Mouse (Mus musculus) right cerebral cortex, postnatal 10 days (tissue): ENCODE measurements around the gene Med22.
A peak's percentile ranks its signal among the peaks of the same experiment; 100 is the strongest.

Source experiments
- DNase-seq, 2 experiments: peaks; one replicate each; pipeline ENCODE4 v3.0.0; 2021; ENCODE audit warnings: low spot score in 2 of 2

Gene Med22

DNA sequence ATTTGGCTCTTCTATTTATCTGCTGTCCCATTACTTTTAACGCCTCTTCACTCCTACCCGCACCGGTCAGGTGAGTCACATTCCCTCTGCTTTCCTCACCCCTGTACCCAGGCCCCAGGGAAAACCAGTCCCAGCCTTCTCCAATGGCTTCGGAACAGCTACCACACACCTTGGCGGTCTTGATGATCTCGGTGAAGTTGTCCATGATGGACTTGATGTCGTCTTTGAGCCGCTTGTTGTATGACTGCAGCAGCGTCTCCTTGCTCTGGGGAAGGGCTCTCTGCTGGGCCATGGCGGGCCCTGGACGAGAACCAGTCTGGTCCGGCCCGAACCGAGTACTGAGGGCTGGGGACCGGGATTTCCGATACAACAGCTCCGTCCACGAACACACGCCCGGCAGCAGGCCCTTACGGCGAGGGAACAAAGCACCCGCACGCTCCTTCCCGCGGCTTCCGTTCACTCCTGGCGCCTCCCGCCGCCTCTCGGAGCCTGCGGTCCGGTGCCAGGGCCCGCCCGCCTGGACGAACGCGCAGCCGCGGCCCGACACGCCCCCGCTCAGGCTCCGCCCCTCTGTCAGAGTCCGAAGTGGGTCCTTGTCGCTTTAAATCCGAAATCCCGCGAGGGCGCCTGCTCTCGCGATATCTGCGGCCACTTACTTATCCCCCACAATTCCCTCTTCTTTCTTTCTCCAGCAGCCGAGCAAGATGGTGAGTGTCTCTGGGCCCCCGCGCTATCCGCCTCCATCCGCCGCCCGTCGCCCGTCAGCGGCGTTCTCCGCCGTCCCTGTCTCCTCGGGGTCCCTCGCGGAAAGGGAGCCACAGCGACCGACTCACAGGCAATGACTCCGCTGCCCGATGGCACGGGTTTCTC is at the start of gene Med22, which contains the start of gene Rpl7a:
TSS of gene Med22 (minus strand) at position 554 of the 870 bp plus-strand sequence.
TSS of gene Rpl7a (plus strand) at position 641 of the 870 bp plus-strand sequence.
- peak; percentile 99 to 100 for DNase-seq

GRCm38 (mm10) chr2:26957488-26957859 is 47.0 kb upstream of the Med22 start:
- no peak for DNase-seq

DNA sequence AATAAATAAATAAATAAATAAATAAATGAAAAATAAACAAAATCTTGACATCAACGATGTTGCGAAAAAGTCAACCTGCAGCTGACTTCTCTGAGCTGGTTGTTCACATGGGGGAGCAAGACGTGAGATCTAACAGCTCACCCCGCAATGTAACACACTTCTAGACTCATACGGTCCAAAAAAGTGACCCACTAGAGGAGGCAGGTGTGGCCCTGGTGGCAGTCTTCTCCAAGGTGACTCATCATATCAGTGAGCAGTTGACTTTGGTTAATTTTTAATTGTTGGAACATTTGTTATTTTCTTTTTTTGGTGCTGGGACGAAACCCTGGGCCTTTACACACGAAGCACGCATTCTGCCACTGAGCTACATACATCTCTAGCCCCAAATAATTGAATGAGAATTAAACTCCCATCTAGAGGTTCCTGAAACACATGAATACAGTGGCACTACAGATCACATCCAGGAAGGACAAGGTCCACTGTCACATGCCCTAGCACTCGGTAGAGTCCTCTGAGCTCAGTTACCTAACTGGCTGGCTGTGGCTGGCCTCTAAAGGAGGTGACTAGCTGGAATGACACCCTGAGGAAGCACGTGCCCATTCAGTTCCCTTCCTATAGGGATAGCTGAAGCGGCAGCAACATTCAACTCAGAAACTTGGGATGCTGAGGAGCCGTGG is 46.5 kb upstream of the Med22 start:
- DNase-seq, result no peak

DNA sequence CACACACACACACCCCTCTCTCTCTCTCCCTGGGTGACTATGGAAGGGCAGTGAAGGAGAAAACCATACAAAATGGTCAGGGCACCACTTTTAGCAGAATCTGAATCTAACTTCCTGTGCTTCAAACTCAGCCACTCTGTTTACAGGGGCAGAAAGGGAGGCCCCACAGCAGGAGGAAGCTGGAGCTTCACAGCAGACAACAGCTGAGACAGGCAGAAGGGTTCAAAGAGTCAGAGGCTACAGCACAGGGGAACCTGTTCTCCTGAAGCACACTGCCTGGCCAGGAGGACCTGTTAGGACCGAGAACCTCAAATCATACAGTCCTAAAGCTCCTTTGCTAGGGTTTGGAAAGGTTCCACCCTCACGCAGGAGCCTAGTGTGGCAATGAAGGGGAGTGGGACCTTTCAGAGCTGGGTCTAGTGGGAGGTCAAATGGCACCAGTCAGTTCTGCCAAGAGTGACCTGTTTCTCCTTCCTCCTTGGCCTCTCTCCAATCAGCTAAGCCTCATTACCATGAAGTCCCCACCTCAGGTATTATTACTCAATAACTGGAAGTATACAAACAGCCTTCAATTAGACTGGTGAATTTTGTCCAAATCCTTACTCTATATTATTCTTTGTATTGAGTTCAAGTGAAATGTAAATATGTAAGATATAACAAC is 44.4 kb upstream of the Med22 start:
- no peak for DNase-seq

GRCm38 (mm10) chr2:26952866-26953265 is 42.4 kb upstream of the Med22 start:
- no peak for DNase-seq

DNA sequence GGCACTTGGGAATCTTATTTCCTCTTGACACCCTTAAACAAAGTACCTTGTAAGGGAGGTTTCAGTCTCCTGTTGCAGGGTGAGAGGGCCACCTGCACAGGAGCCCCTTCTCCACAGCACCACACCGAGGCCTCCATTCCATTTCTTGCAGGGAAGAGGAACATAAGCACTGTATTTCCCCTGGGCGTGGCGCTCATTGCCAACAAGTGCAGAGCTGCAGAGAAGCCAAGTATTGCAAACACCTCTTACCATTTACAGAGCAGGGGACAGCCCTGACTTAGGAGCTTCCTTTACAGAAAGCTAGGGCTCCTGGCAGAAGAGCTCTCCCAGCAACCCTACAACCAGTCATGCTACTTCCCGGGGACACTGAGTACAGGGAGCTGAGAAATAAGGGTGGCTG is 41.7 kb upstream of the Med22 start:
- no peak for DNase-seq

- no peak for DNase-seq
Measured at GRCm38 (mm10) chr2:26951346-26951905, 40.9 kb upstream of the Med22 start.

GRCm38 (mm10) chr2:26950411-26950810 is 39.9 kb upstream of the Med22 start:
- DNase-seq, result no peak

- DNase-seq, result no peak
Measured at GRCm38 (mm10) chr2:26943253-26943652, 32.8 kb upstream of the Med22 start.

GRCm38 (mm10) chr2:26941539-26941938 is 31.1 kb upstream of the Med22 start:
- no peak for DNase-seq

GRCm38 (mm10) chr2:26936425-26936824 is 25.9 kb upstream of the Med22 start:
- DNase-seq, result no peak

- DNase-seq, result no peak
Measured at GRCm38 (mm10) chr2:26935286-26935685, 24.8 kb upstream of the Med22 start.

DNA sequence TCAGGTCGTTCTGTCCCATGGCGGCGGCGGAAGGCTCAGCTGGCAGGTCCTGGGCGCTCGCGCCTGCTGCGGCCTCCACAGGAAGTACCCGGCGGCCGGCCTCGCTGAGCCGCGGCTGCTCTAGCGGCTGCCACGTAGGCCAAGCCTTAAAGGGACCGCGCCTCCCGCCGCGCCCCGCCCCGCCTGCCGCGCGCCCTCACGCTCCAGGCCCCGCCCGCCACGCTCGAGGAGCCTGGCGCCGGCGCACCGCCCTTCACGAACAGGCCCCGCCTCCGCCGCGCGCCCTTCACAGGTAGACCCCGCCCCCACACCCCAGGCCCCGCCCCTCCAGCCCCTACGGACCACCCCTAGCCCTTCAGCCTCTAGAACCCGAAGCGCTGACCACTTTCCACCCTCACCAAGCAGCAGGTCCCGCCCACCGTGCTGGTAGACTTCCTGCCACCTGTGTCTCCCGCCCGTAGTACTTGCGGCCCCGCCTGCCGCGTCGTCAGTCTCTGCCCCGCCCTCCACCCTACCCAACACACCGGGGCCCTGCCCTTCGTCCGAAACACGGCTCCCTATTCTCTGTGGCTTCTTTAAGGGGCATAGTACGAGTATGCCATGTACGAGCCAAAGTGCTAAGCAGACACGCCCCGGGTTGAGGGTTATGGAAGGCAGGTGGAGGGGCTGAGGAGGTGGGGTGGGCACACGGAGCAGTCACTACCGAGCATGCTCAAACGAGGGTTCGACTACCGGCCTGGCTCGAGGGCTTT is 23.0 kb upstream of the Med22 start, which contains the start of the genes Surf4 and Stkld1:
TSS of gene Surf4 (minus strand) at position 625 of the 752 bp plus-strand sequence.
TSS of gene Stkld1 (plus strand) at position 744 of the 752 bp plus-strand sequence.
- peak; percentile 95 for DNase-seq

GRCm38 (mm10) chr2:26932473-26933303 is 22.2 kb upstream of the Med22 start:
- no peak for DNase-seq

GRCm38 (mm10) chr2:26930390-26930789 is 19.9 kb upstream of the Med22 start:
- peak; percentile 72 to 77 for DNase-seq

GRCm38 (mm10) chr2:26927745-26928476 is 17.4 kb upstream of the Med22 start:
- DNase-seq, result no peak

DNA sequence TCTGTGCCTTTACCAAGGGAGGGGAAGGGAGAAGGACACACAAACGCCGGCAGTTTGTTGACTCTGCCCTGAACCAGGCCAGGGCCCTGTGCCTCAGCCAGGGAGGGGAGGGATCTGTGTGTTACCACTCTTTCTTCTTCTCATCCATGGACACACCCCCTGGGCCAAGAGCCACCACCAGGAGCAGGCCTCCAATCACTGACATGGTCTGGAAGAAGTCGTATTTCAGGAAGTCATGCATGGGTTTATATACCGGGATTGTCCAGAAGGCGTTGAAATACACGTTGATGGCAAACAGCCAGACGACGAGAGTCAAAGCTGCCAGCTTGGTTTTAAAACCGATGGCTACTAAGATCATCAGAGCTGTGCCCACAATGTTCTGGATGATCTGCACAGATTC is 11.3 kb upstream of the Med22 start:
- no peak for DNase-seq

DNA sequence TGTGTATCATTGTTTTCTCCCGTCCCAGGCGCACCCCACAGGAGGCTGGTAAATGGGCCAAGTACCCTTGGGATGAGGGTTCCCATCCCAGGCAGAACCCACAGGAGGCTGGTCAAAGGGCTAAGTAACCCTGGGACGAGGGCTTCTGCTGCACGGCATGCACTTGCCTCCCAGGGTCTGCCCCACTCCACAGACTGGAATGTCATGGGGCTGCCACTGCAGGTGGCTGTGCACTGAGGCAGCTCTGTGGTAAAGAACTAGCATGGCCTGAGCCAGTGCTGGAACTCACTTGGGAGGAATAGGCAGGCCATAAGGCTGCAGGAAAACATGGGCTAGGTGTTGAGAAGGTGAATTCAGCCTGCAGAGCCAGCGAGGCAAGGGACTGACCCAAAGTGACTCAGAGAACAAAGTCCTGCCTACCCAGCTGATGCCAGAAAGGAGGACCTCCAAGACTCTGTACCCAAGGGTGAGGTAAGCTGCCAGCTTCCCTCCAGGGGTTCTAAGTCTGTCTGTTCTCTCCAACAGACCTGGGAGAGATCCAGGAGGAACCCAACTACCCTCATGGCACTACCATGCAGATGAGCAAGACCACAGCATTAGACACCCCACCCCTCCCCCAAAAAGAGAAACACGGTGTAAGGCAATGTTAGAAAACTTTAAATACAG is 9.8 kb upstream of the Med22 start:
- no peak for DNase-seq

- DNase-seq, result no peak
Measured at GRCm38 (mm10) chr2:26919684-26920083, 9.2 kb upstream of the Med22 start.
